Mouse (Mus musculus) spleen, postnatal 14 days (tissue): Measurements from ENCODE around the gene Rbm28.

ENCODE experiments used
- DNase-seq, 2 experiments: peaks; one replicate each; pipeline ENCODE4 v3.0.0; 2021 to 2022; ENCODE audit warnings: low spot score in 2 of 2

The Rbm28 gene

GRCm38 (mm10) chr6:29081826-29082363 lies 82.9 kb downstream of the Rbm28 start:
- no peak for DNase-seq

GRCm38 (mm10) chr6:29079291-29079690 lies 85.5 kb downstream of the Rbm28 start:
- DNase-seq, result no peak

- DNase-seq, result no peak
Observed at GRCm38 (mm10) chr6:29074133-29074469, 90.7 kb downstream of the Rbm28 start.
